Mouse (Mus musculus): ENCODE results near the gene Cacnb1. TPM values are rescaled to one million over a fixed set of nuclear protein-coding genes. Genes with fewer than 3 reads are reported as not detected.

Gene Cacnb1
- polyA plus RNA-seq, 2 experiments, result 21.5 to 51.4 TPM

DNA sequence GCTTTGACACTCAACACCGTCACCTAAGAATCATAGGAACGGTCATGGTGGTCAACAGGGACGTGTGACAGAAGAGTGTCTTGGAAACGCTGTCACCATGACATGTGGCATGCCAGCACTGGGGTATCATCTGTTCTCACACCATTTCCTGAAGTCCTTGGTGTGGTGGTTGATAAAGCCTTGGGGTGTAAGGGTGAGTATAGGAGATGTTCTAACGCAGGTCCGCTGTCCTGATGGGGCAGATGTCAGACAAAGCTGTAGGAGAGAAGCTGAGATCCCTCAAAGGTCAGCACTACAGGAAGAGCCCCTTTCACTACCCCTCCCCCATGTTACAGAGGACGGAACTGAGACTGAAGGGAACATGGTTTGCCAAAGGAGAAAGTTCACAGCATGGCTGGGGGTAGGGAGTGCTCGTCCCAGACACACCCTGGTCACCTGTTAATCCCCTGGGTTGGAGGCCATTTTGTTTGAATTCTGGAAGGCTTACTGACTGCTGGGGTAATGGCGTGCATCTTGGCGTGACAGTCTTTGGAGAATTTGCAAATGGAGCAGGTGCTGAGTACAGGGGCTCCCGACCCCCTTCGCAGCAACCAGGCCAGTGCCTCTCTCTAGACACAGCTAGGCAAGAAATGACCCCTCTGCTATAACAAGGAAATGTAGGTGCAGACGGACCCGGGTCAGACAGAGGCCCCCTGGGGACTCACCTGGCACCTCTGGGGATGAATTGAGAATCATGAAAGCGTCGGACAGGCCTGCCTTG lies 69.5 kb downstream of the Cacnb1 start:
- no peak overlapping the region for H3K4me2 ChIP-seq (replicated peaks; ENCODE audit: low read depth, low read length, severe bottlenecking)

DNA sequence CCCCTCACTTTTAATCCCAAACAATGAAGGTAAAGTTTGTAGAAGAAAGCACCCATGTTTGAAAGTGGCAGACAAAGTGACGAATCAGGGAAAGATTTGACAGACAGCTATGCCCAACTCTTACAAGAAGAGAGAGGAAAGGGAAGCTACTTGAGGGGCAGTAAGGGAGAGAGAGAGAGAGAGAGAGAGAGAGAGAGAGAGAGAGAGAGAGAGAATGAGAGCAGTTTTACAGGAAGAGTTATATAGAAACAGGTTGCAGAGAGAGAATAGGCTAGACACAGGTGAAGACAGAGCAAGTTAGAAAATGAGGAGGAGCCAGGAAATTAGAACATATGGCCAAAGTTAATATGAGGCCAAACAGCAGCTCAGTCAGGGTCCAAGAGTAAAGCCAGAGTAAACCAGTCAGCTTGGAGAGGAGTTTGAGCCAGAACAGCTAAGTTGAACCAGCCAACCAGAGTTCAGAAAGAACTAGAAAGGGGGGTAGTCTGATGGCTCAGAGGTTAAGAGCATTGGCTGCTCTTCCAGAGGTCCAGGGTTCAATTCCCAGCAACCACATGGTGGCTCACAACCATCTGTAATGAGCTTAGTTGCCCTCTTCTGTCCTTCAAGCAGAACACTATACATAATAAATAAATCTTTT lies 70.3 kb downstream of the Cacnb1 start:
- Histone ChIP-seq H3K9me3 (ENCODE audit: control insufficient read depth, low read length) (no peaks in the 10 kb centered on the region), H3K4me3 (replicated peaks; ENCODE audit: low read length) (no peak overlapping the region), H3K27ac (replicated peaks; ENCODE audit: low read depth, low read length) (no peak overlapping the region), H3K27me3 (ENCODE audit: control insufficient read depth, insufficient read depth, low read length) (no peaks in the 10 kb centered on the region), H3K4me2 (replicated peaks; ENCODE audit: low read depth, low read length, severe bottlenecking) (no peak overlapping the region), H3K9ac (ENCODE audit: low read depth, low read length, severe bottlenecking) (no peak overlapping the region), H3K36me3 (ENCODE audit: control insufficient read depth, insufficient read depth, low read length) (no peaks in the 10 kb centered on the region), H3K4me1 (ENCODE audit: control insufficient read depth, insufficient read depth, low read length) (no peaks in the 10 kb centered on the region)
- DNase-seq (ENCODE audit: low spot score) (no peak), ATAC-seq (ENCODE audit: low FRiP score, low read depth) (no peak)
- 89% methylated on average over 1 of the region's 1 CpGs for WGBS
- no peak for TF ChIP-seq POLR2A (IDR thresholded peaks at IDR 0.05; ENCODE audit: borderline replicate concordance, extremely low read depth, insufficient read depth, insufficient read length)

More for the DNA sequence above, 69.5 kb downstream of the Cacnb1 start:
- Histone ChIP-seq H3K36me3 (ENCODE audit: control insufficient read depth, insufficient read depth, low read length) (no peaks in the 10 kb centered on the region), H3K4me3 (replicated peaks; ENCODE audit: low read length) (no peak overlapping the region), H3K4me1 (ENCODE audit: control insufficient read depth, insufficient read depth, low read length) (no peaks in the 10 kb centered on the region), H3K9me3 (ENCODE audit: control insufficient read depth, low read length) (no peaks in the 10 kb centered on the region), H3K27ac (replicated peaks; ENCODE audit: low read depth, low read length) (no peak overlapping the region), H3K9ac (ENCODE audit: low read depth, low read length, severe bottlenecking) (no peak overlapping the region), H3K27me3 (ENCODE audit: control insufficient read depth, insufficient read depth, low read length) (no peaks in the 10 kb centered on the region)
- WGBS, result 79% methylated on average over 16 of the region's 16 CpGs
- TF ChIP-seq POLR2A (IDR thresholded peaks at IDR 0.05; ENCODE audit: borderline replicate concordance, extremely low read depth, insufficient read depth, insufficient read length), result no peak
- DNase-seq (ENCODE audit: low spot score), result no peak
- no peak for ATAC-seq (ENCODE audit: low FRiP score, low read depth)

Small RNA genes lying within 50 kb of the gene (microRNA-seq; reads per million reads assigned to microRNA genes)
- not detected for gene Gm27597

Other genes with a start within 250 kb of the Cacnb1 start
- gene 1700001P01Rik, start 247.1 kb downstream of the Cacnb1 start, polyA plus RNA-seq (2012; rRNA removed), result 0.34 TPM in 1 of 2 replicates, not detected in the other
- 0.35 TPM in 1 of 2 replicates, not detected in the other for gene 1700001P01Rik, start 247.1 kb downstream of the Cacnb1 start, polyA plus RNA-seq (2014; fragmentation: Nextera tagmentation; extraction: Ambion mirVana)
- 456 and 903 TPM in 2 replicates for gene Rpl23, start 240.6 kb downstream of the Cacnb1 start, polyA plus RNA-seq (2012; rRNA removed)
- gene Rpl23, start 240.6 kb downstream of the Cacnb1 start, polyA plus RNA-seq (2014; fragmentation: Nextera tagmentation; extraction: Ambion mirVana), result 730 and 764 TPM in 2 replicates
- 105 and 120 TPM in 2 replicates for gene Lasp1, start 224.0 kb downstream of the Cacnb1 start, polyA plus RNA-seq (2012; rRNA removed)
- gene Lasp1, start 224.0 kb downstream of the Cacnb1 start, polyA plus RNA-seq (2014; fragmentation: Nextera tagmentation; extraction: Ambion mirVana), result 95.7 and 103 TPM in 2 replicates
- gene B230217C12Rik, start 182.3 kb downstream of the Cacnb1 start, polyA plus RNA-seq (2012; rRNA removed), result 12.4 and 13.3 TPM in 2 replicates
- gene B230217C12Rik, start 182.3 kb downstream of the Cacnb1 start, polyA plus RNA-seq (2014; fragmentation: Nextera tagmentation; extraction: Ambion mirVana), result 5.3 and 7.2 TPM in 2 replicates
- 0.58 and 1.0 TPM in 2 replicates for gene Fbxo47, start 138.9 kb downstream of the Cacnb1 start, polyA plus RNA-seq (2012; rRNA removed)
- gene Fbxo47, start 138.9 kb downstream of the Cacnb1 start, polyA plus RNA-seq (2014; fragmentation: Nextera tagmentation; extraction: Ambion mirVana), result 0.22 and 0.82 TPM in 2 replicates
- gene Plxdc1, start 36.6 kb downstream of the Cacnb1 start, polyA plus RNA-seq (2012; rRNA removed), result 1.0 and 1.1 TPM in 2 replicates
- gene Plxdc1, start 36.6 kb downstream of the Cacnb1 start, polyA plus RNA-seq (2014; fragmentation: Nextera tagmentation; extraction: Ambion mirVana), result 1.1 and 1.7 TPM in 2 replicates
- gene Arl5c, start 26.9 kb downstream of the Cacnb1 start, polyA plus RNA-seq (2012; rRNA removed), result 2.4 and 2.7 TPM in 2 replicates
- 6.1 and 7.4 TPM in 2 replicates for gene Arl5c, start 26.9 kb downstream of the Cacnb1 start, polyA plus RNA-seq (2014; fragmentation: Nextera tagmentation; extraction: Ambion mirVana)
- gene Rpl19, start 3.7 kb upstream of the Cacnb1 start, polyA plus RNA-seq (2012; rRNA removed), result 1,201 and 1,869 TPM in 2 replicates
- gene Rpl19, start 3.7 kb upstream of the Cacnb1 start, polyA plus RNA-seq (2014; fragmentation: Nextera tagmentation; extraction: Ambion mirVana), result 1,151 and 1,199 TPM in 2 replicates
- 1.4 and 1.6 TPM in 2 replicates for gene Stac2, start 30.4 kb upstream of the Cacnb1 start, polyA plus RNA-seq (2012; rRNA removed)
- 0.70 and 1.0 TPM in 2 replicates for gene Stac2, start 30.4 kb upstream of the Cacnb1 start, polyA plus RNA-seq (2014; fragmentation: Nextera tagmentation; extraction: Ambion mirVana)
- 18.4 and 22.5 TPM in 2 replicates for gene Fbxl20, start 127.4 kb upstream of the Cacnb1 start, polyA plus RNA-seq (2012; rRNA removed)
- gene Fbxl20, start 127.4 kb upstream of the Cacnb1 start, polyA plus RNA-seq (2014; fragmentation: Nextera tagmentation; extraction: Ambion mirVana), result 17.8 and 18.4 TPM in 2 replicates
- 27.9 and 28.5 TPM in 2 replicates for gene Med1, start 170.3 kb upstream of the Cacnb1 start, polyA plus RNA-seq (2012; rRNA removed)
- gene Med1, start 170.3 kb upstream of the Cacnb1 start, polyA plus RNA-seq (2014; fragmentation: Nextera tagmentation; extraction: Ambion mirVana), result 51.3 and 59.4 TPM in 2 replicates
- 25.7 and 27.0 TPM in 2 replicates for gene Cdk12, start 180.0 kb upstream of the Cacnb1 start, polyA plus RNA-seq (2012; rRNA removed)
- 13.6 and 14.5 TPM in 2 replicates for gene Cdk12, start 180.0 kb upstream of the Cacnb1 start, polyA plus RNA-seq (2014; fragmentation: Nextera tagmentation; extraction: Ambion mirVana)

All from limb, embryonic 14.5 days (tissue).